Mouse (Mus musculus) B cell, adult (primary cell): Measurements from ENCODE around the gene 1810037I17Rik. TPM values are rescaled to one million over a fixed set of nuclear protein-coding genes. Genes with fewer than 3 reads are reported as not detected.

ENCODE experiments used
- total RNA-seq: library from RNA; stranded (reverse); gene quantifications from 4 replicates; pipeline ENCODE4 v1.2.4, GENCODE M21; 2023; ENCODE audit not compliant: inconsistent age

1810037I17Rik gene
- 22.0 to 30.6 TPM (median 25.9 TPM) in 4 replicates for total RNA-seq

GRCm38 (mm10) chr3:122924009-122924914 lies at the start of gene 1810037I17Rik:
Gene 1810037I17Rik, plus strand, starts transcription at chr3:122924203.

GRCm38 (mm10) chr3:122894772-122895171 lies 29.2 kb upstream of the 1810037I17Rik start, which contains the start of gene Fabp2:
Gene Fabp2, plus strand, starts transcription at chr3:122895072.

GRCm38 (mm10) chr3:122919260-122919659 lies 4.7 kb upstream of the 1810037I17Rik start, which contains the start of gene Gm10959:
Gene Gm10959, minus strand, starts transcription at chr3:122919360.

Other genes starting within 250 kb of the 1810037I17Rik start
- 0.18 to 1.4 TPM (median 0.85 TPM) in 4 replicates for gene Pde5a, start 195.3 kb upstream of the 1810037I17Rik start, total RNA-seq
- gene Fabp2, start 29.1 kb upstream of the 1810037I17Rik start, total RNA-seq, result not detected in 4 replicates
- not detected in 4 replicates for gene Gm10959, start 4.8 kb upstream of the 1810037I17Rik start, total RNA-seq
- gene Usp53, start 60.3 kb downstream of the 1810037I17Rik start, total RNA-seq, result 16.7 to 23.3 TPM (median 20.3 TPM) in 4 replicates
- not detected in 4 replicates for gene Myoz2, start 110.8 kb downstream of the 1810037I17Rik start, total RNA-seq